Mouse (Mus musculus) hindbrain, embryonic 11.5 days (tissue): ENCODE measurements around the gene Gm6370. TPM values are rescaled to one million over a fixed set of nuclear protein-coding genes. Genes with fewer than 3 reads are reported as not detected.
"Not testable (repeated sequence)": the region's sequence is repeated elsewhere in the genome, so short reads cannot be mapped to it uniquely, and the experiment has no call there.

ENCODE experiments used
- ATAC-seq: fragments of 200-750 bp; cut with Nextera tagmentation; 2 replicates; pipeline ENCODE4 v1.8.0; 2017; ENCODE audit warnings: mild to moderate bottlenecking, moderate TSS enrichment, moderate library complexity; ENCODE audit not compliant: low FRiP score
- DNase-seq: peaks from one replicate; pipeline ENCODE4 v3.0.0-alpha.2; 2015; ENCODE audit warnings: low spot score
- H3K27ac ChIP-seq: fragments of 300-500 bp; sonication (generic); 2 replicates; pipeline ENCODE4 v1.5.1; 2014; ENCODE audit warnings: mild to moderate bottlenecking, low read depth, low read length
- H3K27me3 ChIP-seq: fragments of 300-500 bp; sonication (generic); 2 replicates; pipeline ENCODE4 v1.6.1; 2014; ENCODE audit warnings: mild to moderate bottlenecking, low read length, moderate library complexity, mixed read lengths; ENCODE audit not compliant: control insufficient read depth, insufficient read depth
- H3K36me3 ChIP-seq: fragments of 300-500 bp; sonication (generic); 2 replicates; pipeline ENCODE4 v1.6.1; 2014; ENCODE audit warnings: mild to moderate bottlenecking, low read length, moderate library complexity, mixed read lengths; ENCODE audit not compliant: control insufficient read depth, insufficient read depth
- H3K4me1 ChIP-seq: fragments of 300-500 bp; sonication (generic); replicated peaks from 2 replicates; pipeline ENCODE4 v1.6.1; 2014; ENCODE audit warnings: low read length, mixed read lengths; ENCODE audit not compliant: control insufficient read depth, insufficient read depth
- H3K4me2 ChIP-seq: fragments of 300-500 bp; sonication (generic); replicated peaks from 2 replicates; pipeline ENCODE4 v1.6.1; 2014; ENCODE audit warnings: mild to moderate bottlenecking, low read depth, low read length
- H3K4me3 ChIP-seq: fragments of 300-500 bp; sonication (generic); 2 replicates; pipeline ENCODE4 v1.5.1; 2014; ENCODE audit warnings: low read depth, low read length
- H3K9ac ChIP-seq: fragments of 300-500 bp; sonication (generic); 2 replicates; pipeline ENCODE4 v1.6.1; 2014; ENCODE audit warnings: low read depth, low read length
- H3K9me3 ChIP-seq: fragments of 300-500 bp; sonication (generic); 2 replicates; pipeline ENCODE4 v1.6.1; 2016; ENCODE audit warnings: low read length; ENCODE audit not compliant: control insufficient read depth
- WGBS: fragments of 180-500 bp; shearing (Covaris S2); extraction: QIAGEN DNeasy Blood & Tissue Kit; methylation state at CpG from one replicate; pipeline ENCODE4 v1.1.7; 2014; 5-methylcytosine and 5-hydroxymethylcytosine counted together
- polyA plus RNA-seq: library from polyadenylated mRNA; unstranded; fragments of >200 nt; fragmentation: Nextera tagmentation; extraction: Ambion mirVana; gene quantifications from 2 replicates; pipeline ENCODE4 v1.2.1, GENCODE M21; 2014

The Gm6370 gene
- polyA plus RNA-seq, 1 experiment from 2014 or later: not detected

- H3K9me3 ChIP-seq: no peaks in the 10 kb centered on the region
- 93% methylated on average over 5 of the region's 5 CpGs for WGBS
- H3K4me2 ChIP-seq: no peak overlapping the region
- H3K4me3 ChIP-seq: no peak overlapping the region
- no peaks in the 10 kb centered on the region for H3K4me1 ChIP-seq
- no peak for DNase-seq
- H3K27ac ChIP-seq: no peak overlapping the region
- H3K9ac ChIP-seq: no peak overlapping the region
- H3K27me3 ChIP-seq: no peaks in the 10 kb centered on the region
- no peaks in the 10 kb centered on the region for H3K36me3 ChIP-seq
- no peak for ATAC-seq
These were observed 19.9 kb upstream of the Gm6370 start for GRCm38 (mm10) chr5:146471311-146471710.

- H3K4me1 ChIP-seq: no peaks in the 10 kb centered on the region
- no peak overlapping the region for H3K4me3 ChIP-seq
- ATAC-seq (no peak), DNase-seq (no peak)
- H3K4me2 ChIP-seq: no peak overlapping the region
- 95% methylated on average over 12 of the region's 12 CpGs for WGBS
- no peaks in the 10 kb centered on the region for H3K27me3 ChIP-seq
- H3K9me3 ChIP-seq: no peaks in the 10 kb centered on the region
- H3K9ac ChIP-seq: no peak overlapping the region
- no peak overlapping the region for H3K27ac ChIP-seq
- no peaks in the 10 kb centered on the region for H3K36me3 ChIP-seq
These were observed 19.3 kb upstream of the Gm6370 start for GRCm38 (mm10) chr5:146471821-146472220.

GRCm38 (mm10) chr5:146479564-146479963 is 11.6 kb upstream of the Gm6370 start:
- 12% methylated on average over 4 of the region's 4 CpGs for WGBS
- DNase-seq: peak; percentile 8
- not testable (repeated sequence) for H3K4me1 ChIP-seq, H3K9ac ChIP-seq, H3K36me3 ChIP-seq, H3K27me3 ChIP-seq, H3K4me3 ChIP-seq, ATAC-seq, H3K9me3 ChIP-seq, H3K27ac ChIP-seq, H3K4me2 ChIP-seq

GRCm38 (mm10) chr5:146481665-146482064 is 9.5 kb upstream of the Gm6370 start, which contains the start of gene Gm6408:
Gene Gm6408 (plus strand): TSS chr5:146481965.
- not testable (repeated sequence) for H3K36me3 ChIP-seq, H3K27me3 ChIP-seq, DNase-seq, H3K4me2 ChIP-seq, H3K27ac ChIP-seq, H3K4me3 ChIP-seq, H3K9ac ChIP-seq, H3K4me1 ChIP-seq, ATAC-seq, H3K9me3 ChIP-seq
- WGBS: 100% methylated on average over 1 of the region's 3 CpGs

GRCm38 (mm10) chr5:146488959-146489358 is 2.2 kb upstream of the Gm6370 start:
- H3K9me3 ChIP-seq, H3K4me2 ChIP-seq, H3K36me3 ChIP-seq, H3K27ac ChIP-seq, DNase-seq, H3K27me3 ChIP-seq, H3K4me3 ChIP-seq, H3K4me1 ChIP-seq, H3K9ac ChIP-seq, ATAC-seq: not testable (repeated sequence)
- 12% methylated on average over 3 of the region's 4 CpGs for WGBS

GRCm38 (mm10) chr5:146502099-146502498 is 10.9 kb downstream of the Gm6370 start, which contains the start of gene 4930449I24Rik:
Gene 4930449I24Rik (plus strand): TSS chr5:146502399.
- not testable (repeated sequence) for H3K9me3 ChIP-seq, ATAC-seq, H3K9ac ChIP-seq, H3K4me2 ChIP-seq, H3K27ac ChIP-seq, H3K4me3 ChIP-seq, DNase-seq, H3K36me3 ChIP-seq, H3K4me1 ChIP-seq, H3K27me3 ChIP-seq
- WGBS: no CpG with 5 or more reads among the region's 5 CpGs

GRCm38 (mm10) chr5:146513823-146514222 is 22.7 kb downstream of the Gm6370 start, which contains the start of gene Gm3402:
Gene Gm3402 (plus strand): TSS chr5:146514123.
- not testable (repeated sequence) for H3K36me3 ChIP-seq, H3K9me3 ChIP-seq, H3K27me3 ChIP-seq, H3K4me3 ChIP-seq, H3K4me2 ChIP-seq, ATAC-seq, H3K9ac ChIP-seq, H3K4me1 ChIP-seq, H3K27ac ChIP-seq, DNase-seq
- WGBS: no CpG with 5 or more reads among the region's 5 CpGs

GRCm38 (mm10) chr5:146525501-146525900 is 34.3 kb downstream of the Gm6370 start, which contains the start of gene Gm3404:
Gene Gm3404 (plus strand): TSS chr5:146525801.
- not testable (repeated sequence) for H3K4me2 ChIP-seq, DNase-seq
- WGBS: no CpG with 5 or more reads among the region's 3 CpGs

GRCm38 (mm10) chr5:146537347-146537746 is 46.2 kb downstream of the Gm6370 start, which contains the start of gene Gm3409:
Gene Gm3409 (plus strand): TSS chr5:146537647.
- not testable (repeated sequence) for H3K9me3 ChIP-seq, H3K4me1 ChIP-seq, H3K36me3 ChIP-seq, H3K27me3 ChIP-seq, H3K27ac ChIP-seq, H3K4me3 ChIP-seq, H3K4me2 ChIP-seq, ATAC-seq, H3K9ac ChIP-seq, DNase-seq
- 100% methylated on average over 2 of the region's 3 CpGs for WGBS

More at GRCm38 (mm10) chr5:146525501-146525900, 34.3 kb downstream of the Gm6370 start, which contains the start of gene Gm3404:
- not testable (repeated sequence) for H3K4me3 ChIP-seq, H3K4me1 ChIP-seq, H3K9ac ChIP-seq, ATAC-seq, H3K9me3 ChIP-seq, H3K27me3 ChIP-seq, H3K27ac ChIP-seq, H3K36me3 ChIP-seq
